Mouse (Mus musculus): ENCODE data around the gene Xdh.

DNA sequence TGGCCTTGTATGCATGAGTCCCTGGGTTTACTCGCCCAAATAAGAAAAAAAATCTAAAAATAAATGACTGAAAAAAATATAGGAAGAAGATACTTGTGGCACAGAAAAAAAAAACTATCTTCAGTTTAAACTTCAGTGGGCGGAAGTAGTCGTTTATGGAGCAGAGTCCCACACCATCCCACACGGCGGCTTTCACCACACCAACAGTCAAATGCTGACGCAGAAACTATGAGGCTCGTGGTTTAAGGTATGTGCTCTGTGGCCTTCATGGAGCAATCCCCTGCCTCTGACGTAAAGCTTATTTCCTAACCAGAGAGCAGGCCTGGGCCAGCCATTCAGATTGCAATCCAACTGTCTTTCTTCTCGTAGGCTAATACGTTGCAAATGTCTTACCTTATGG lies 56.8 kb downstream of the Xdh start:
- TF ChIP-seq POLR2A (IDR thresholded peaks at IDR 0.05; ENCODE audit: control insufficient read depth, extremely low read depth, insufficient read depth, low read length, poor library complexity) (no peak), CTCF (IDR thresholded peaks at IDR 0.05; ENCODE audit: borderline replicate concordance, control insufficient read depth, extremely low read depth, insufficient read depth, low read length, poor library complexity) (no peak)

Data from thymus, adult 2 months (tissue).